Mouse (Mus musculus) liver, embryonic 11.5 days (tissue): ENCODE results near the gene Tti1. TPM values are rescaled to one million over a fixed set of nuclear protein-coding genes. Genes with fewer than 3 reads are reported as not detected.
"Not testable (repeated sequence)": the region's sequence is repeated elsewhere in the genome, so short reads cannot be mapped to it uniquely, and the experiment has no call there.

Experiments used
- ATAC-seq: fragments of 200-750 bp; cut with Nextera tagmentation; replicated peaks from 2 replicates; pipeline ENCODE4 v1.8.0; 2017; ENCODE audit warnings: moderate number of reproducible peaks, mild to moderate bottlenecking, moderate TSS enrichment, moderate library complexity; ENCODE audit not compliant: low FRiP score
- DNase-seq: peaks from one replicate; pipeline ENCODE4 v3.0.0-alpha.2; 2017; ENCODE audit warnings: low spot score
- H3K27ac ChIP-seq: fragments of 300-500 bp; sonication (generic); 2 replicates; pipeline ENCODE4 v1.5.1; 2014; ENCODE audit warnings: mild to moderate bottlenecking, low read depth, low read length, control low read depth
- H3K27me3 ChIP-seq: fragments of 300-500 bp; sonication (generic); replicated peaks from 2 replicates; pipeline ENCODE4 v1.6.1; 2014; ENCODE audit warnings: low read length, mixed read lengths; ENCODE audit not compliant: control insufficient read depth, insufficient read depth
- H3K36me3 ChIP-seq: fragments of 300-500 bp; sonication (generic); 2 replicates; pipeline ENCODE4 v1.6.1; 2014; ENCODE audit warnings: mild to moderate bottlenecking, low read length, moderate library complexity, mixed read lengths; ENCODE audit not compliant: control insufficient read depth, insufficient read depth
- H3K4me1 ChIP-seq: fragments of 300-500 bp; sonication (generic); replicated peaks from 2 replicates; pipeline ENCODE4 v1.6.1; 2014; ENCODE audit warnings: low read length, mixed read lengths; ENCODE audit not compliant: control insufficient read depth, insufficient read depth
- H3K4me2 ChIP-seq: fragments of 300-500 bp; sonication (generic); 2 replicates; pipeline ENCODE4 v1.6.1; 2014; ENCODE audit warnings: mild to moderate bottlenecking, control low read depth, moderate library complexity
- H3K4me3 ChIP-seq: fragments of 300-500 bp; sonication (generic); 2 replicates; pipeline ENCODE4 v1.5.1; 2014; ENCODE audit warnings: low read depth, low read length, control low read depth
- H3K9ac ChIP-seq: fragments of 300-500 bp; sonication (generic); 2 replicates; pipeline ENCODE4 v1.6.1; 2014; ENCODE audit warnings: low read depth, low read length, control low read depth
- H3K9me3 ChIP-seq: fragments of 300-500 bp; sonication (generic); 2 replicates; pipeline ENCODE4 v1.6.1; 2016; ENCODE audit warnings: low read length, inconsistent platforms, mixed read lengths; ENCODE audit not compliant: control insufficient read depth
- WGBS: fragments of 180-500 bp; shearing (Covaris S2); extraction: QIAGEN DNeasy Blood & Tissue Kit; methylation state at CpG from one replicate; pipeline ENCODE4 v1.1.7; 2014; 5-methylcytosine and 5-hydroxymethylcytosine counted together
- polyA plus RNA-seq: library from polyadenylated mRNA; unstranded; fragments of >200 nt; fragmentation: Nextera tagmentation; extraction: Ambion mirVana; gene quantifications from 2 replicates; pipeline ENCODE4 v1.2.1, GENCODE M21; 2014

Gene Tti1
- polyA plus RNA-seq, 1 experiment from 2014 or later: 30.2 TPM

DNA sequence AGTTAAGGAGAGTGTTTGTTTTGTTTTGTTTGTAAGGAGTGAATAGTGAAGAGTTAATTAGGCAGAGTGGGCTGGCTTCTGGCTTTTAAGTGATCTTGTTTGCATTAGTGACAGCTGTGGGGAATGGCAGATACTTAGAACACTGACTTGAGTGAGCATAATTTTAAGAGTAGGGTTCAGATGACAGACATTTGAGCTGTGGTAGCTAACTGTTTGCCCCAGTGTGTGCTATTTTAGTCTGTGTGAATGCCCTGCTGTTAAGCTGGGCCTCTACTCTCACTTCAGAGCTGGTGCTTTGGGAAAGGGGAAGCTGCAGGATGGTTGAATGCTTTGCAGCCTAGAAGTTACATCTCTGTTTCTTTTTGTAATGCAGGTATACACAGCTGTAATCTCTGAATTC is 38.2 kb upstream of the Tti1 start:
- ATAC-seq (no peak), DNase-seq (no peak)
- H3K9ac ChIP-seq: no peak overlapping the region
- no peaks in the 10 kb centered on the region for H3K27me3 ChIP-seq
- H3K4me1 ChIP-seq: no peaks in the 10 kb centered on the region
- H3K9me3 ChIP-seq: no peaks in the 10 kb centered on the region
- no peak overlapping the region for H3K4me2 ChIP-seq
- H3K27ac ChIP-seq: no peak overlapping the region
- H3K4me3 ChIP-seq: no peak overlapping the region
- H3K36me3 ChIP-seq: peaks cover 15% of the 10 kb centered on the region

DNA sequence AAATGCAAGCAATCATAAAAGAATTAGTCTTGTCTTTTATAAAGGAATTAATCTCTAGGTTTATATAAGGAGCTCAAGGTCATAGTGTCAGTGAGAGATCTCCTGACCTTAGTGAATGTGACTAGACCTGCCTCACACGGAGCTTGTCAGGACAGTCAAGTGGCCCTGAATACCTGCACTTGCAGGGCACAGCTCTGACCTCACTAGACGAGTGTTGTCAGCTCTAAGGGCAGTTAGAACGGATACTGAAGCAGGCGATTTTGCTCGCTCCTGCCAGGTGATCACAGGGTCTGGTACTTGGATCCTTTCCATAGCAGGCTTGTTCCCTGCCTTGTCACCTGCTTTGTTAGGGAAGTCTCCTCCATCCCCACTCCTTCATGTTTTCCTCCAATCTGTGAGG is 36.8 kb upstream of the Tti1 start:
- 76% methylated on average over 5 of the region's 5 CpGs for WGBS
- Histone ChIP-seq H3K4me1 (no peaks in the 10 kb centered on the region), H3K9me3 (no peaks in the 10 kb centered on the region), H3K9ac (no peak overlapping the region), H3K4me3 (no peak overlapping the region), H3K4me2 (no peak overlapping the region), H3K27me3 (no peaks in the 10 kb centered on the region), H3K36me3 (peaks cover 14% of the 10 kb centered on the region), H3K27ac (no peak overlapping the region)
- no peak for DNase-seq
- no peak for ATAC-seq

DNA sequence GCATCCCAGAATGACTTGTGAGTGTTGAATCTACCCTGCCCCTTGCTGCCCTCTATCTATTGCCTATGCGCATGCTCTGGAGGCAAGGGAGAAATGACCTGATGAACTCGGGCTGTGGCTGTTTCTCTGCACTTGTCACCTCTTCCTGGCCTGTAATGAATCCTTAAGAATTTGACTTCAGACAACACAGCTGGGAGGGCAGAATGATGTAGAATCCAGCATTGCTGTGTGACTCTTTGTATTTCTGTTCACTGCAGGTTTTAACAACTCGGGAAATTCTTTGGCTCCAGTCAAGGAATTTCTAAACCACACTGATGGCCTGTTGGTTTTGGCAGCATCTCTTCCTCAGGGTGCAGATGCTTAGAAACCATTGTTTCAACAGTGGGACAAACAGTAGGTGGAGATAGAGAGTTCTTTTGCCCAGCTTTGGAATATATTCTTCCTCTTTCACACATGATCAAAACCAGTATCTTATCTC is 36.4 kb upstream of the Tti1 start:
- Histone ChIP-seq H3K4me2 (no peak overlapping the region), H3K36me3 (peaks cover 15% of the 10 kb centered on the region), H3K9me3 (no peaks in the 10 kb centered on the region), H3K4me1 (no peaks in the 10 kb centered on the region), H3K27me3 (no peaks in the 10 kb centered on the region), H3K4me3 (no peak overlapping the region), H3K9ac (no peak overlapping the region), H3K27ac (no peak overlapping the region)
- no peak for DNase-seq
- 62% methylated on average over 3 of the region's 3 CpGs for whole genome bisulfite sequencing
- ATAC-seq: no peak

DNA sequence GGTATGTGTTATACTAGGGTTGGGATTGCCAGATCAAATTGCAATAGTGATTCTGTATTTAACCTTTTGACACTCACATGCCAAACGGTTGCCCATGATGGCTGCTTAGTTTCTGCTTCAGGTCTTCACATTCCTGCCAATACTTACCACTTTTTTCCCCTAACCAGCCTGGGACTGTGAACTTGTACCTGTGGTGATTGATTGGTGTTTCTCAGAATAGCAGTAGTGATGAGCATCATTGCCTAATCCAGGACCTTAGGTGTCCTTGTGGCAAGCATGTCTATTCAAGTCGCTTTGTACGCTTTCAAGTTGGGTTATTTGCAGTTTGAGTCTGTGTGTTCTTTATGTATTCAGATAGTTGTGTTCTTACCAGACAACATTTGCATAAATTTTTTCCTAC is 34.8 kb upstream of the Tti1 start:
- WGBS: 93% methylated on average over 3 of the region's 3 CpGs
- Histone ChIP-seq H3K36me3 (peaks cover 17% of the 10 kb centered on the region), H3K27me3 (no peaks in the 10 kb centered on the region), H3K4me1 (no peaks in the 10 kb centered on the region), H3K9ac (no peak overlapping the region), H3K4me3 (no peak overlapping the region), H3K27ac (no peak overlapping the region), H3K4me2 (no peak overlapping the region), H3K9me3 (no peaks in the 10 kb centered on the region)
- ATAC-seq (no peak), DNase-seq (no peak)

DNA sequence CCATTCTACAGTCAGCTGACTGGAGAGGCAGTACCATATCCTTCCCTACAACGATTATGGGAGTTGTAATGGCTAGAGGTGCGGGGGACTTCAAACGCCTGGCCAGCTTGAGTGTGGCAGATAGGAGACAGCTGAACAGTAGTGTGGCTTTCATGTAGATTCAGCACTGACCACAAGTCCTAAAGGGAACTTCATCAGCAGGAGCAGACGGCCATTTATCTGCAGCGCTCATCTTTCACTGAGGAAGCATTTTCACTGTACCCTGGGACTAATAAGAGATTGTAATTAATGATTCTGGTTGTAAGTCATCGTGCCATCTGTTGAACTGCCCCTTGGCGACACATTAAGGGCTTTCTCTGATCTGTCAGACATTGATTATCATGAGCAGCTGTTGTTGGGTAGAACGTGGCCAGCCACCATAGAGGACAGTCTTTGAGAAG is 31.5 kb upstream of the Tti1 start:
- H3K27me3 ChIP-seq: no peaks in the 10 kb centered on the region
- H3K4me1 ChIP-seq: no peaks in the 10 kb centered on the region
- DNase-seq: no peak
- 55% methylated on average over 8 of the region's 8 CpGs for WGBS
- H3K4me2 ChIP-seq: no peak overlapping the region
- no peak for ATAC-seq
- H3K4me3 ChIP-seq: no peak overlapping the region
- H3K27ac ChIP-seq: no peak overlapping the region
- peaks cover 21% of the 10 kb centered on the region for H3K36me3 ChIP-seq
- no peak overlapping the region for H3K9ac ChIP-seq
- H3K9me3 ChIP-seq: no peaks in the 10 kb centered on the region

DNA sequence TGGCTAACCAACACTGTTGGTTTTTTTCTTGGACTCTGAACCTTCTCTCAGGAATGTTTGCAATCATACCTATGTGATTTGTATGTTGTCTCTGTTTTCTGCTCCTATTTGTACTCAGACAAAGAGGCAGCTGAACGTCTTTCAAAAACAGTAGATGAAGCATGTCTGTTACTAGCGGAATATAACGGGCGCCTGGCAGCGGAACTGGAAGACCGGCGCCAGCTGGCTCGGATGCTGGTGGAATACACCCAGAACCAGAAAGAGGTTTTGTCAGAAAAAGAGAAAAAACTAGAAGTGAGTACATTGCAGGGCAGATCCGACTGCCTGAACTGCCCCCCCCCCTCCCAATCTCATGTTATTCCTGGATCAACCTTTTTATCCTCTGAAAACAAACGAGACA is 30.3 kb upstream of the Tti1 start:
- no peaks in the 10 kb centered on the region for H3K4me1 ChIP-seq
- no peak for DNase-seq
- H3K4me3 ChIP-seq: no peak overlapping the region
- no peaks in the 10 kb centered on the region for H3K9me3 ChIP-seq
- H3K27ac ChIP-seq: no peak overlapping the region
- no peak for ATAC-seq
- peaks cover 19% of the 10 kb centered on the region for H3K36me3 ChIP-seq
- 94% methylated on average over 10 of the region's 10 CpGs for WGBS
- no peak overlapping the region for H3K4me2 ChIP-seq
- no peak overlapping the region for H3K9ac ChIP-seq
- no peaks in the 10 kb centered on the region for H3K27me3 ChIP-seq

DNA sequence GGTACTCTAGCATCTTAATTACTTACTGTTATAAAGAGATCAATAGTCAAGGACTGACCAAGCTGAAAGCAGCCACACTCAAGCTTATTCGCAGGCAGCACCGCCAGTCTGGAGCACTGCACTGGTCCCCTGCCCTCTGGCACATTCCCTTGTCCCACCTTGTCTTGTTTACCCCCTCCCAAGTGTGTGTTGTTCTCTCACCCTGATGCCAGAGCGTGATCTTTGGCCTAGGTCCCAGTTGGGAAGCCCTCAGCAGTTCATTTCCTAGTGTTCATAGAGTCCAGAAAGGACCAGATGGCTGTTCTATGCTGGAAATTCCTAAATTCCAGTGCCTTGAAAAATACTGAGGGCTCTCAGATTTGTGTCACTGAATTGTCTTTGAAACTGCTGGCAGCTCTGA is 28.8 kb upstream of the Tti1 start:
- Histone ChIP-seq H3K4me3 (no peak overlapping the region), H3K9ac (no peak overlapping the region), H3K4me2 (no peak overlapping the region), H3K36me3 (peaks cover 17% of the 10 kb centered on the region), H3K27ac (no peak overlapping the region), H3K9me3 (no peaks in the 10 kb centered on the region), H3K4me1 (no peaks in the 10 kb centered on the region), H3K27me3 (no peaks in the 10 kb centered on the region)
- DNase-seq (no peak), ATAC-seq (no peak)
- 94% methylated on average over 3 of the region's 3 CpGs for WGBS

DNA sequence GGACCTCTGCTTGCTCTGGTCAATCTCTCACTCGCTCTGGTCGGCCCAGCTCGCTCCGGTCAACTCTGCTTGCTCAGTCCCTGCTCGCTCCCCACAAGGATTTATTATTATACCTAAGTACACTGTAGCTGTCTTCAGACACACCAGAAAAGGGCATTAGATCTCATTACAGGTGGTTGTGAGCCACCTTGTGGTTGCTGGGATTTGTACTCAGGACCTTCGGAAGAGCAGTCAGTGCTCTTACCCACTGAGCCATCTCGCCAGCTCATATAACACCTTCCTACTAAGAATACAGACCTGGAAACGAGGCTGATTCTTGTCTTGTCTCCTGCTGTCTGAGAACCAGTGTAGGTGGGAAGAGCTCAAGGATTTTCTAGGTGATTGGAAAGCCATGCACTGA is 27.1 kb upstream of the Tti1 start:
- 93% methylated on average over 8 of the region's 8 CpGs for WGBS
- not testable (repeated sequence) for H3K4me1 ChIP-seq, H3K27me3 ChIP-seq, ATAC-seq, H3K9ac ChIP-seq, H3K4me2 ChIP-seq, DNase-seq, H3K27ac ChIP-seq, H3K4me3 ChIP-seq, H3K9me3 ChIP-seq
- peaks cover 20% of the 10 kb centered on the region for H3K36me3 ChIP-seq

DNA sequence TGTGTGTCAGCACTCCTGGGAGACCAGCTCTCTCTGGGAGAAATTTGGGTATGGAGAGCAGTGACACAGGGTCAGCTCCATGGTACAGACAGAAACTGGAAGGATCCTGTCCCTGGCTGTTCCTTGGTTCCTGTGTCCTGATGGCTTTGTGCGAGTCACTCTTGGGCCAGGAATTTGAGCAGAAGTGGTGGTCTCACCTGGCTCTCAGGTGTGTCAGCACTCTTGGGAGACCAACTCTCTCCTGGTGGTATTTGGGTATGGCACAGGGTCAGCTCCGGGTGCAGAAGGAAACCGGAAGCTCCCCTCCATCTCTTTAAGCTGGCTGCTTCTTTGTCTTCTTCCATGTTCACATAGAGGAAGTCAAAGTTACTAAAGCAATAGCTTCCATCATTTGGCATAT is 26.4 kb upstream of the Tti1 start:
- Histone ChIP-seq H3K4me1 (no peaks in the 10 kb centered on the region), H3K27me3 (no peaks in the 10 kb centered on the region), H3K36me3 (peaks cover 25% of the 10 kb centered on the region), H3K4me3 (no peak overlapping the region), H3K9me3 (no peaks in the 10 kb centered on the region), H3K9ac (no peak overlapping the region), H3K27ac (no peak overlapping the region), H3K4me2 (no peak overlapping the region)
- DNase-seq: no peak
- WGBS: 83% methylated on average over 3 of the region's 3 CpGs
- ATAC-seq: no peak
